Mouse (Mus musculus) CH12.LX (cell line): ENCODE results near the gene Tsen34. TPM values are rescaled to one million over a fixed set of nuclear protein-coding genes. Genes with fewer than 3 reads are reported as not detected.

ENCODE experiments used
- DNase-seq: peaks from one replicate; pipeline ENCODE4 v3.0.0-alpha.2; 2013; ENCODE audit errors: extremely low read depth
- H3K27ac ChIP-seq: 2 replicates; pipeline ENCODE4 v1.5.1; 2012; ENCODE audit warnings: low read depth, mild to moderate bottlenecking, control low read depth, moderate library complexity; ENCODE audit not compliant: insufficient read depth
- H3K27me3 ChIP-seq: replicated peaks from 2 replicates; pipeline ENCODE3; 2012; ENCODE audit warnings: inconsistent platforms
- H3K36me3 ChIP-seq, 2 experiments: replicated peaks in 1 of 2; 2 replicates each; pipeline versions ENCODE3 to v1.6.1; 2012; ENCODE audit warnings: inconsistent platforms in 1 of 2, low read length in 1 of 2, mild to moderate bottlenecking in 1 of 2, mixed read lengths in 1 of 2, moderate library complexity in 1 of 2; ENCODE audit not compliant: control insufficient read depth in 1 of 2, insufficient read depth in 1 of 2
- H3K4me1 ChIP-seq, 2 experiments: 2 replicates each; pipeline ENCODE4 v1.6.1; 2012; ENCODE audit warnings: inconsistent platforms in 1 of 2, moderate library complexity in 1 of 2; ENCODE audit not compliant: insufficient read depth in 2 of 2, control insufficient read depth in 1 of 2
- H3K4me2 ChIP-seq: 2 replicates; pipeline ENCODE4 v1.6.1; 2012; ENCODE audit warnings: low read depth, mild to moderate bottlenecking, control low read depth; ENCODE audit not compliant: poor library complexity, insufficient read depth, severe bottlenecking
- H3K4me3 ChIP-seq, 3 experiments: fragments of 150-350 bp in 1 of 3; sonication (generic) in 1 of 3; replicated peaks in 1 of 3; 2 replicates each; pipeline versions ENCODE3 to v1.5.1; 2011 to 2012; ENCODE audit warnings: low read depth in 2 of 3, low read length in 2 of 3, mild to moderate bottlenecking in 2 of 3, moderate library complexity in 2 of 3, control low read depth in 1 of 3, improper control_type of control experiment in 1 of 3, inconsistent platforms in 1 of 3, mixed read lengths in 1 of 3; ENCODE audit not compliant: poor library complexity in 1 of 3
- H3K79me2 ChIP-seq: replicated peaks from 2 replicates; pipeline ENCODE4 v1.6.1; 2012; ENCODE audit warnings: mild to moderate bottlenecking, moderate library complexity; ENCODE audit not compliant: control insufficient read depth, poor library complexity, insufficient read depth, severe bottlenecking; ENCODE audit errors: extremely low read depth
- H3K9ac ChIP-seq: 2 replicates; pipeline ENCODE4 v1.6.1; 2012; ENCODE audit warnings: low read depth, mild to moderate bottlenecking, control low read depth, moderate library complexity; ENCODE audit not compliant: insufficient read depth
- H3K9me3 ChIP-seq: replicated peaks from 2 replicates; pipeline ENCODE3; 2012; ENCODE audit warnings: low read length, inconsistent platforms, mixed read lengths
- BHLHE40 ChIP-seq: IDR thresholded peaks from 2 replicates; pipeline ENCODE4 v1.6.1; 2011; ENCODE audit warnings: mild to moderate bottlenecking, low read depth, low read length, improper control_type of control experiment
- CHD1 ChIP-seq: IDR thresholded peaks from 2 replicates; pipeline ENCODE4 v1.6.1; 2012; ENCODE audit warnings: low read depth, low read length, improper control_type of control experiment, inconsistent platforms
- CHD2 ChIP-seq: IDR thresholded peaks from 2 replicates; pipeline ENCODE4 v1.6.1; 2011; ENCODE audit warnings: low read length, improper control_type of control experiment
- CTCF ChIP-seq, 2 experiments: IDR thresholded peaks in 1 of 2; conservative IDR thresholded peaks in 1 of 2; 2 replicates each; pipeline ENCODE4 v1.5.1; 2011 to 2012; ENCODE audit warnings: low read depth in 2 of 2, low read length in 2 of 2, improper control_type of control experiment in 1 of 2, inconsistent platforms in 1 of 2, mild to moderate bottlenecking in 1 of 2, moderate library complexity in 1 of 2
- E2F4 ChIP-seq: IDR thresholded peaks from 2 replicates; pipeline ENCODE4 v1.6.1; 2011; ENCODE audit warnings: low read depth, low read length, improper control_type of control experiment; ENCODE audit not compliant: insufficient replicate concordance
- ELF1 ChIP-seq: IDR thresholded peaks from 2 replicates; pipeline ENCODE4 v1.6.1; 2014; ENCODE audit warnings: low read depth, mild to moderate bottlenecking, inconsistent platforms, low read length, improper control_type of control experiment
- EP300 ChIP-seq: IDR thresholded peaks from 2 replicates; pipeline ENCODE4 v1.6.1; 2011; ENCODE audit warnings: low read length, improper control_type of control experiment
- ETS1 ChIP-seq: conservative IDR thresholded peaks from 2 replicates; pipeline ENCODE4 v1.6.1; 2012; ENCODE audit warnings: low read depth, mild to moderate bottlenecking, inconsistent platforms, low read length, improper control_type of control experiment, moderate library complexity
- GABPA ChIP-seq: IDR thresholded peaks from 2 replicates; pipeline ENCODE4 v1.6.1; 2012; ENCODE audit warnings: low read depth, low read length, improper control_type of control experiment, inconsistent platforms; ENCODE audit not compliant: insufficient replicate concordance
- HCFC1 ChIP-seq: IDR thresholded peaks from 2 replicates; pipeline ENCODE4 v1.6.1; 2012; ENCODE audit warnings: low read depth, mild to moderate bottlenecking, inconsistent platforms, low read length, improper control_type of control experiment
- IRF4 ChIP-seq: IDR thresholded peaks from 2 replicates; pipeline ENCODE4 v1.6.1; 2014; ENCODE audit warnings: low read depth, mild to moderate bottlenecking, inconsistent platforms, low read length, improper control_type of control experiment
- JUN ChIP-seq: IDR thresholded peaks from 2 replicates; pipeline ENCODE4 v1.6.1; 2011; ENCODE audit warnings: low read depth, mild to moderate bottlenecking, low read length, improper control_type of control experiment, moderate library complexity; ENCODE audit not compliant: insufficient read depth
- JUND ChIP-seq: conservative IDR thresholded peaks from 2 replicates; pipeline ENCODE4 v1.6.1; 2011; ENCODE audit warnings: low read depth, low read length, improper control_type of control experiment
- KAT2A ChIP-seq: IDR thresholded peaks from 2 replicates; pipeline ENCODE4 v1.6.1; 2012; ENCODE audit warnings: low read length, improper control_type of control experiment, inconsistent platforms; ENCODE audit not compliant: insufficient replicate concordance
- MAFK ChIP-seq: IDR thresholded peaks from 2 replicates; pipeline ENCODE4 v1.6.1; 2011; ENCODE audit warnings: low read length, improper control_type of control experiment; ENCODE audit not compliant: insufficient replicate concordance
- MAX ChIP-seq: IDR thresholded peaks from 2 replicates; pipeline ENCODE4 v1.6.1; 2011; ENCODE audit warnings: low read length, improper control_type of control experiment
- MAZ ChIP-seq: IDR thresholded peaks from 2 replicates; pipeline ENCODE4 v1.6.1; 2012; ENCODE audit warnings: low read depth, mild to moderate bottlenecking, inconsistent platforms, low read length, improper control_type of control experiment, moderate library complexity
- MEF2A ChIP-seq: IDR thresholded peaks from 2 replicates; pipeline ENCODE4 v1.6.1; 2014; ENCODE audit warnings: low read depth, mild to moderate bottlenecking, inconsistent platforms, low read length, improper control_type of control experiment, borderline replicate concordance
- MXI1 ChIP-seq: IDR thresholded peaks from 2 replicates; pipeline ENCODE4 v1.6.1; 2011; ENCODE audit warnings: mild to moderate bottlenecking, low read depth, low read length, improper control_type of control experiment
- MYC ChIP-seq: IDR thresholded peaks from 2 replicates; pipeline ENCODE4 v1.6.1; 2011; ENCODE audit warnings: low read depth, mild to moderate bottlenecking, improper control_type of control experiment, low read length
- NELFE ChIP-seq: IDR thresholded peaks from 2 replicates; pipeline ENCODE4 v1.6.1; 2011; ENCODE audit warnings: low read depth, low read length, improper control_type of control experiment
- NRF1 ChIP-seq: IDR thresholded peaks from 2 replicates; pipeline ENCODE4 v1.6.1; 2014; ENCODE audit warnings: low read depth, mild to moderate bottlenecking, inconsistent platforms, low read length, improper control_type of control experiment, moderate library complexity
- PAX5 ChIP-seq: IDR thresholded peaks from 2 replicates; pipeline ENCODE4 v1.6.1; 2012; ENCODE audit warnings: low read length, inconsistent platforms, mixed read lengths
- POLR2A ChIP-seq: IDR thresholded peaks from 2 replicates; pipeline ENCODE4 v1.6.1; 2011; ENCODE audit warnings: low read depth, mild to moderate bottlenecking, improper control_type of control experiment, low read length
- POLR2AphosphoS2 ChIP-seq: IDR thresholded peaks from 2 replicates; pipeline ENCODE4 v1.6.1; 2011; ENCODE audit warnings: low read depth, low read length, improper control_type of control experiment
- RAD21 ChIP-seq: IDR thresholded peaks from 2 replicates; pipeline ENCODE4 v1.6.1; 2011; ENCODE audit warnings: low read depth, mild to moderate bottlenecking, low read length, improper control_type of control experiment, moderate library complexity
- RCOR1 ChIP-seq: conservative IDR thresholded peaks from 2 replicates; pipeline ENCODE4 v1.6.1; 2012; ENCODE audit warnings: low read depth, mild to moderate bottlenecking, inconsistent platforms, low read length, improper control_type of control experiment
- SIN3A ChIP-seq: IDR thresholded peaks from 2 replicates; pipeline ENCODE4 v1.6.1; 2012; ENCODE audit warnings: low read length, improper control_type of control experiment, inconsistent platforms
- SMC3 ChIP-seq: IDR thresholded peaks from 2 replicates; pipeline ENCODE4 v1.6.1; 2011; ENCODE audit warnings: low read depth, low read length, improper control_type of control experiment
- TBP ChIP-seq: conservative IDR thresholded peaks from 2 replicates; pipeline ENCODE4 v1.6.1; 2011; ENCODE audit warnings: low read depth, low read length, improper control_type of control experiment
- TCF12 ChIP-seq: IDR thresholded peaks from 2 replicates; pipeline ENCODE4 v1.6.1; 2014; ENCODE audit warnings: low read depth, mild to moderate bottlenecking, inconsistent platforms, low read length, improper control_type of control experiment
- UBTF ChIP-seq: IDR thresholded peaks from 2 replicates; pipeline ENCODE4 v1.6.1; 2012; ENCODE audit warnings: low read depth, mild to moderate bottlenecking, inconsistent platforms, low read length, improper control_type of control experiment, moderate library complexity
- USF1 ChIP-seq: IDR thresholded peaks from 2 replicates; pipeline ENCODE4 v1.6.1; 2014; ENCODE audit warnings: low read depth, mild to moderate bottlenecking, inconsistent platforms, low read length, improper control_type of control experiment
- USF2 ChIP-seq: conservative IDR thresholded peaks from 2 replicates; pipeline ENCODE4 v1.6.1; 2011; ENCODE audit warnings: low read depth, low read length, improper control_type of control experiment
- ZC3H11A ChIP-seq: IDR thresholded peaks from 2 replicates; pipeline ENCODE4 v1.6.1; 2012; ENCODE audit warnings: low read depth, mild to moderate bottlenecking, inconsistent platforms, low read length, improper control_type of control experiment
- ZKSCAN1 ChIP-seq: IDR thresholded peaks from 2 replicates; pipeline ENCODE4 v1.6.1; 2012; ENCODE audit warnings: low read depth, inconsistent platforms, low read length, improper control_type of control experiment, borderline replicate concordance
- ZMIZ1 ChIP-seq: IDR thresholded peaks from 2 replicates; pipeline ENCODE4 v1.6.1; 2012; ENCODE audit warnings: low read depth, mild to moderate bottlenecking, inconsistent platforms, low read length, improper control_type of control experiment
- ZNF384 ChIP-seq: IDR thresholded peaks from 2 replicates; pipeline ENCODE4 v1.6.1; 2012; ENCODE audit warnings: low read depth, low read length, improper control_type of control experiment, inconsistent platforms
- dilution Hi-C: fragments of 300-500 bp; cut with MboI; formaldehyde crosslinking; loops from 2 replicates; pipeline ENCODE4 v1.14.3; 2020; ENCODE audit warnings: low sequenced_read_pairs; ENCODE audit not compliant: extremely low pct_unique_long_range_greater_than_20kb, extremely low pct_ligation_motif_present
- in situ Hi-C: fragments of 300-500 bp; cut with MboI; formaldehyde crosslinking; loops from 3 replicates; pipeline ENCODE4 v1.14.3; 2019; ENCODE audit warnings: low sequenced_read_pairs, low pct_ligation_motif_present, low pct_unique_long_range_greater_than_20kb, mixed read lengths
- polyA plus RNA-seq: library from polyadenylated mRNA; unstranded; fragments of >175 nt; gene quantifications from 2 replicates; pipeline ENCODE4 v1.2.1, GENCODE M21; 2012; ENCODE audit warnings: low read depth; ENCODE audit not compliant: insufficient read length
- total RNA-seq, 2 experiments: library from RNA; depleted of rRNA; stranded (reverse); fragments of 300-350 nt in 1 of 2; fragments of >200 nt in 1 of 2; gene quantifications; 2 replicates each; pipeline ENCODE4 v1.2.3; 2012 to 2014

Tsen34 gene
- total and polyA plus RNA-seq, 3 experiments: 23.1 to 40.2 (median 34.8) TPM

- peak; percentile 98 for DNase-seq
- in situ Hi-C loops: no loop called here
- Histone ChIP-seq H3K9me3 (no peaks in the 10 kb centered on the region), H3K36me3 (peaks cover 17 to 39% of the 10 kb centered on the region in 2 experiments)
- TF ChIP-seq MAZ (no peak; the same call in 1 of the 2 replicates), SMC3 (no peak), TCF12 (peak; percentile 64; the same call in 1 of the 2 replicates), E2F4 (no peak), GABPA (no peak), USF1 (no peak), ZC3H11A (no peak), RAD21 (no peak), KAT2A (no peak), SIN3A (peak; percentile 83), CTCF (conservative IDR thresholded peaks at IDR 0.05 in 1 of 2, IDR thresholded peaks at IDR 0.05 in 1 of 2; ENCODE audit: low read depth in 2 of 2, low read length in 2 of 2) (no peak), ZNF384 (no peak), MEF2A (0 out of 2 replicates have a peak, but pooled peaks have one; percentile 24), USF2 (no peak), BHLHE40 (peak; percentile 68), MXI1 (peak; percentile 60), MAFK (no peak), CHD2 (peak; percentile 92), MAX (no peak), ETS1 (no peak), UBTF (0 out of 2 replicates have a peak, but pooled peaks have one; percentile 54), ELF1 (peak; percentile 71), CHD1 (no peak), POLR2AphosphoS2 (peak; percentile 94), ZMIZ1 (peak; percentile 81; the same call in 1 of the 2 replicates), EP300 (no peak), IRF4 (no peak), JUN (no peak), ZKSCAN1 (no peak), RCOR1 (no peak), NRF1 (peak; percentile 52; the same call in 1 of the 2 replicates), TBP (peak; percentile 89), JUND (no peak), MYC (0 out of 2 replicates have a peak, but pooled peaks have one; percentile 22), PAX5 (no peak), POLR2A (peak; percentile 86), NELFE (peak; percentile 79; the same call in 1 of the 2 replicates), HCFC1 (peak; percentile 72)
- TF ChIP-seq, all 38 proteins: peak for 16
- peak within 1 kb of the TSS; percentile 79 to 96 (median 93) for H3K4me3 ChIP-seq
- peaks cover 13% of the 10 kb centered on the region; the same call in 1 of the 2 replicates for H3K79me2 ChIP-seq
- dilution Hi-C loops: no loop called here
- H3K4me1 ChIP-seq: peaks cover 0 to 25% of the 10 kb centered on the region in 2 experiments; a peak in 2 of 4 replicates
- no peaks in the 10 kb centered on the region for H3K27me3 ChIP-seq
- peak within 1 kb of the TSS; percentile 91 for H3K4me2 ChIP-seq
- peak within 1 kb of the TSS; percentile 35; the same call in 1 of the 2 replicates for H3K27ac ChIP-seq
- H3K9ac ChIP-seq: peak within 1 kb of the TSS; percentile 80
Measured at GRCm38 (mm10) chr7:3665215-3666114, 27.2 kb upstream of the Tsen34 start, which contains the start of gene Leng1. Gene Leng1 (minus strand): TSS chr7:3665840.
